Mouse (Mus musculus): ENCODE data around the gene Parp16.

GRCm38 (mm10) chr9:65264959-65265358, 69.8 kb downstream of the Parp16 start, which contains the start of gene Cilp:
- TF ChIP-seq CTCF (IDR thresholded peaks at IDR 0.05; ENCODE audit: borderline replicate concordance, insufficient read depth, low read depth, low read length) (no peak), POLR2A (IDR thresholded peaks at IDR 0.05; ENCODE audit: borderline replicate concordance, insufficient read depth, low read length) (no peak)

Measured in cerebellum, adult 2 months (tissue).